Mouse (Mus musculus): ENCODE measurements around the gene Cyp1a1.

- TF ChIP-seq CTCF (IDR thresholded peaks at IDR 0.05) (no peak), POLR2A (IDR thresholded peaks at IDR 0.05; ENCODE audit: insufficient read depth, low read depth, low read length) (no peak), EP300 (IDR thresholded peaks at IDR 0.05; ENCODE audit: insufficient read depth, low read depth, low read length) (no peak)
These were observed 48.9 kb upstream of the Cyp1a1 start for GRCm38 (mm10) chr9:57638651-57639459.
